Mouse (Mus musculus) embryo, embryonic 9.5 days (tissue): ENCODE measurements around the gene Pidd1.
"Not testable (repeated sequence)": the region's sequence is repeated elsewhere in the genome, so short reads cannot be mapped to it uniquely, and the experiment has no call there.

Source experiments
- DNase-seq: peaks from one replicate; pipeline ENCODE4 v3.0.0-alpha.2; 2017; ENCODE audit errors: extremely low spot score

Gene Pidd1

GRCm38 (mm10) chr7:141458661-141459060 is 14.8 kb upstream of the Pidd1 start:
- no peak for DNase-seq

- no peak for DNase-seq
These were observed 14.3 kb upstream of the Pidd1 start for GRCm38 (mm10) chr7:141457986-141458660.

DNA sequence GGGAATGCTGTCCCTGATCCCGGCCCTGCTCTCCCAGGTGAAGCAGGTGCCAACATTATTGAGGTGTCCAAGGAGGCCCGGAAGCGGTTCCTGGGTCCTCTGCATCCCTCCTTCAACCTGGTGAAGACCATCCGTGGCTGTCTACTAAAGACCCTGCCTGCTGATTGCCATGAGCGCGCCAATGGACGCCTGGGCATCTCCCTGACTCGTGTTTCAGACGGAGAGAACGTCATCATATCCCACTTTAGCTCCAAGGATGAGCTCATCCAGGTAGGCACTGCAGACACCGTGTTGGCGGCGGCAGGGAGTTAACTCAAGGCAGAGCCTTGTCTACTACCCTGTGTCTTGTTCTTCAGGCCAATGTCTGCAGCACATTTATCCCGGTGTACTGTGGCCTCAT is 13.4 kb upstream of the Pidd1 start:
- no peak for DNase-seq

- no peak for DNase-seq
These were observed 12.9 kb upstream of the Pidd1 start for GRCm38 (mm10) chr7:141456739-141457138.

- DNase-seq: no peak
These were observed 11.9 kb upstream of the Pidd1 start for GRCm38 (mm10) chr7:141455610-141456314.

- peak; percentile 92 for DNase-seq
These were observed 11.2 kb upstream of the Pidd1 start, which contains the start of gene Pnpla2 for GRCm38 (mm10) chr7:141454967-141455551. Pnpla2 (plus strand) TSS chr7:141455198.

DNA sequence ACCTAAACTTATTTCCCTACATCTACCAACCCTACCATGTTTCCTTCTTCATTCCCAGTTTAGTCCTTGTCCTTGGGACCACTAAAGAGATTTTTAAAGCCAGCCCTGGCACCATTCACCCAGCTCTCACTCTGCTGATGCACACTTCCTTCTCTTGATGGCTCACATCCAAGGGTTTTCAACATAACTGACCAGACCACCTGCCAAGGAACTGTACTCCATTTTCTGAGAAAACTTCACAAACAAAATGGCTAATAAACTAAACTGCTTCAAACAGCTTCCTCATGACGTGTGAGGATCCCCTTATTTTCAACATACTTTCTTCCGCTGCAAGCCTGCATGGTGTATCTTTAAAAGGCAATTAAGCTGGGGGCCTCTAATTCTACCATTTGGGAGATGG is 9.8 kb upstream of the Pidd1 start:
- DNase-seq: no peak

GRCm38 (mm10) chr7:141451928-141452327 is 8.1 kb upstream of the Pidd1 start:
- DNase-seq: no peak

- peak; percentile 97 for DNase-seq
These were observed 3.5 kb upstream of the Pidd1 start, which contains the start of gene Rplp2 for GRCm38 (mm10) chr7:141447110-141447991. Rplp2 (plus strand) TSS chr7:141447370.

- DNase-seq: not testable (repeated sequence)
These were observed 2.5 kb upstream of the Pidd1 start for GRCm38 (mm10) chr7:141446374-141446773.

- DNase-seq: peak; percentile 73
These were observed 574 bp downstream of the Pidd1 start for GRCm38 (mm10) chr7:141443081-141443821.

DNA sequence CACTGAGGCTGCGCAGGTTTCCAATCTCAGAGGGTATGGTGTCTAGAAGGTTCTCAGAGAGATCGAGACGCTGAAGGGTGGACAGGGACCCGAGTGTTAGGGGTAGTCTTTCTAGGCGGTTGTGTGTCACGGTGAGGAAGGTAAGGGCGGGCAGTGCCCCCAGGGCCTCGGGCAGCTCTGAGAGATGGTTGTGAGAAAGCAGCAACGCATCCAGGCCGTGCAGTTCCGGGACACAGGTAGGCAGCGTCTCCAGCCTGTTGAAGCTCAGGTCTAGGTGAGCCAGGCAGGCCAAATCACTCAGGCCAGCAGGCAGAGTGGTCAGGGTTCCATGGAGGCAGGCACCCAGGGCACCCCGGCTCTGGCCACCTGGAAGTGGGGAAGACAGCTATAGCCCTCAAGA is 1.6 kb downstream of the Pidd1 start:
- no peak for DNase-seq

DNA sequence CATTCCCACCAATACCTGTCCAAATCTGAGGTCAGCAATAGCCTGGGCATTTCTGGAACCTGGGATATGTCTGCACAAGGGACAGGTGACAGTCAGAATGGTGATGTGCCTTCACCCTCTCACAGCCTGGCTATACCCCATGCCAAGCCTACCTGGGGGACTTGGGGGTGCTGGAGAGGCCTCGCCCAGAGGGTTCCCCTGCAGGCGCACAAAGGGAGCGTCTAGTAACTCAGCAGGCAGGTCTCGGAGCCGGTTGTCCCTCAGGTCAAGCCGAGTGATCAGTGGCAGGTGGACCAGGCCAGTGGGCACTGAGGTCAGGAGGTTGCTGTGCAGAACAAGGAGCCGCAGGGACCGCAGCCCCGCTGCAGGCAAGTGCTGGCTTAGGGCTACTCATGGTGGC is 2.4 kb downstream of the Pidd1 start:
- no peak for DNase-seq

- peak; percentile 48 for DNase-seq
These were observed 3.2 kb downstream of the Pidd1 start for GRCm38 (mm10) chr7:141440613-141441012.

- no peak for DNase-seq
These were observed 4.0 kb downstream of the Pidd1 start for GRCm38 (mm10) chr7:141439811-141440210.

DNA sequence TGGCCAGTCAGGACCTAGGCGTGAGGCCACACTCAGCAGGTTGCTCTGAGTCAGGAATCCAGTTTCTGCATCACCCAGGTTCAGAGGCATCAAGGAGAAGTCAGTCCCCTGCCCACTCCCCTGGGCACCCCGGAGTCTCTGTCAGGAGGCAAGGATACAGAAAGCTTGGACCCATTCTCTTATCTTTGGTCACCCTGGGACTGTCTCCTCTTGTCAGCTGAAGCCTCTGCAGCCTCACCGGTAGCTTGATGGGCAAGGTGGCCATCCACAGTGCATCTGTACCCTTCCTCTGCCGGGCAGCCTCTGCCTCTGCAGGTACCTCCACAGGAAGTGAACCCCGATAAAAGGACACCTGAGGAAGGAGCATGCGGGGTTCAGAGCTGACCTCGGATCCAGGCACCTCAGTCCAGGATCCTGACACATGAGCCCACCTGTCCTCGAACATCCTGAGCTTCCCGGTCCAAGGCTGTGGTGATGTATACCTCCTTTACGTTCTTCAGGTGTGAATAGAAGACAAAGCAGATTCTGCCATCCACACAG is 4.6 kb downstream of the Pidd1 start:
- no peak for DNase-seq

GRCm38 (mm10) chr7:141438201-141438968 is 5.4 kb downstream of the Pidd1 start:
- DNase-seq: no peak

- peak; percentile 88 for DNase-seq
These were observed 6.4 kb downstream of the Pidd1 start, which contains the start of gene Slc25a22 for GRCm38 (mm10) chr7:141437178-141438120. Slc25a22 (minus strand) TSS chr7:141437892.

DNA sequence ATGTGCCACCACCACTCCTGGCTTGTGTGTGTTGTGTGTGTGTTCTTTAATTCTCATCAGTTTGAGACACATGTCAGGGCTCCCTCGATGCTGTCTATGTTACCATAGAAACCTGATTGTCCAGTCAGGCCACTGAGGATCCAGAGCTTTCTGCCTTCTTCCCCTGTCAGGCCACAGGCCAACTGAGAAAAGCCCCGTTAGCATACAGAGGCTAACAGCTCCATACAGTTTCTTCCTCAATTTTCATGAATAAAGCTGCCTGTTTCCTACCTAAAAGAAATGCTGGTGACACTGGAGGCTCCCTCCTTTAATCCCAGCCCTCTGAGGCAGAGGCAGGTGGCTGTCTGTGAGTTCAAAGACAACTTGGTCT is 7.3 kb downstream of the Pidd1 start:
- no peak for DNase-seq
